In the genomic region with DNA sequence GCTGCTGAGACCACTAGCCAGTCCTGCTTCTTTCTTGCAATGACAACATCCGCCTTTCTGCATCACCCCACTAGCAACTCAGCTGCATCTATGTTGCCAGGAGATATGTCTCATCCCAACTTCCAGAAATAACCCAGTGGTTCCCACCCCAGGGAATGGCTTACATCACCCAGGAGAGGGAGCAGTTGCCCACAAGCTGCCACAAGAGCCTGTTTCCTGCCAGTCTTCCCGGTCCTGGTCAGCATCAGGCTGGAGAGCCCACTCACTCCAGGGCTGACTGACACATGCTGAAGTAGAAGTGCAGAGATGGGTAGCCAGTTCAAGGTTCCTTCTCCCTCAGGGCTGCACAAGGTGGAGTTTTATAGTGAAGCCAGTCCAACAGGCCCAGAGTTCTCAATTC, we compare ENCODE assay signal across 8 mouse cellular contexts. TPM values are rescaled to one million over a fixed set of nuclear protein-coding genes. Genes with fewer than 3 reads are reported as not detected.
DNase-seq lines count a peak whose midpoint lies in the region; ATAC-seq and TF ChIP-seq lines count a peak whose summit lies in the region.

No protein-coding gene starts in this region.

- 36% methylated on average over 2 of the region's 2 CpGs for WGBS in midbrain, embryonic 10.5 days
- WGBS in midbrain, embryonic 16.5 days = 22% methylated on average over 2 of the region's 2 CpGs
- WGBS in kidney, postnatal 0 days = 26% methylated on average over 2 of the region's 2 CpGs
- WGBS in stomach, embryonic 14.5 days = 26% methylated on average over 2 of the region's 2 CpGs

- no peaks in the 10 kb centered on the region for H3K27me3 ChIP-seq in midbrain, embryonic 10.5 days (ENCODE audit: low read depth, poor library complexity, severe bottlenecking)
- no peaks in the 10 kb centered on the region for H3K27me3 ChIP-seq in midbrain, embryonic 16.5 days (ENCODE audit: control insufficient read depth, insufficient read depth, low read depth, low read length)
- no peaks in the 10 kb centered on the region for H3K27me3 ChIP-seq in kidney, postnatal 0 days (ENCODE audit: insufficient read depth, low read length)
- no peaks in the 10 kb centered on the region for H3K27me3 ChIP-seq in stomach, embryonic 14.5 days (ENCODE audit: control insufficient read depth, insufficient read depth, low read length)

- H3K4me1 ChIP-seq in midbrain, embryonic 10.5 days = peaks cover 44% of the 10 kb centered on the region
- peaks cover 15% of the 10 kb centered on the region for H3K4me1 ChIP-seq in midbrain, embryonic 16.5 days (ENCODE audit: control insufficient read depth, insufficient read depth, low read length)
- H3K4me1 ChIP-seq in kidney, postnatal 0 days (replicated peaks; ENCODE audit: insufficient read depth, low read length) = peaks cover 17% of the 10 kb centered on the region
- peaks cover 8% of the 10 kb centered on the region for H3K4me1 ChIP-seq in stomach, embryonic 14.5 days (ENCODE audit: control insufficient read depth, insufficient read depth, low read length)

- H3K27ac ChIP-seq in midbrain, embryonic 10.5 days (replicated peaks) = 0 out of 2 replicates have a peak overlapping the region, but pooled peaks have one; percentile 33
- no peak overlapping the region for H3K27ac ChIP-seq in midbrain, embryonic 16.5 days (ENCODE audit: low read length)
- no peak overlapping the region for H3K27ac ChIP-seq in kidney, postnatal 0 days
- 0 out of 2 replicates have a peak overlapping the region, but pooled peaks have one; percentile 6 for H3K27ac ChIP-seq in stomach, embryonic 14.5 days (ENCODE audit: low read length)

- H3K9ac ChIP-seq in midbrain, embryonic 16.5 days (ENCODE audit: low read depth, low read length) = no peak overlapping the region
- no peak overlapping the region for H3K9ac ChIP-seq in kidney, postnatal 0 days (ENCODE audit: low read depth, low read length)
- no peak overlapping the region for H3K9ac ChIP-seq in stomach, embryonic 14.5 days (replicated peaks; ENCODE audit: low read depth, low read length)

- H3K4me3 ChIP-seq in midbrain, embryonic 10.5 days = peak overlapping the region; percentile 9; the same call in 1 of the 2 replicates
- no peak overlapping the region for H3K4me3 ChIP-seq in midbrain, embryonic 16.5 days (ENCODE audit: low read depth, low read length)
- no peak overlapping the region for H3K4me3 ChIP-seq in kidney, postnatal 0 days (replicated peaks; ENCODE audit: low read depth, low read length)
- H3K4me3 ChIP-seq in stomach, embryonic 14.5 days (ENCODE audit: low read depth, low read length) = no peak overlapping the region

- peak; percentile 43 for DNase-seq in midbrain, embryonic 10.5 days (ENCODE audit: low spot score)
- DNase-seq in cerebellum, postnatal 25 days = peak; percentile 62 to 67
- peak; percentile 62 for DNase-seq in gastrocnemius, postnatal 14 days
- DNase-seq in kidney, postnatal 0 days (ENCODE audit: low spot score) = peak; percentile 86
- peak; percentile 65 to 72 for DNase-seq in lung, adult 18-20 months
- no peak for DNase-seq in urinary bladder, postnatal 25 days (ENCODE audit: low spot score)

- ATAC-seq in midbrain, embryonic 16.5 days = no peak
- no peak for ATAC-seq in kidney, postnatal 0 days (replicated peaks; ENCODE audit: low FRiP score, low read depth)
- ATAC-seq in stomach, embryonic 14.5 days (ENCODE audit: insufficient number of reproducible peaks, insufficient read depth, low FRiP score, low read depth) = no peak

- TF ChIP-seq CTCF in kidney, postnatal 0 days (IDR thresholded peaks at IDR 0.05; ENCODE audit: low read depth) = peak; percentile 79

- intact Hi-C loops in gastrocnemius, postnatal 14 days (cut with DNase I; ENCODE audit: low total_unique reads) = loop anchor here (5.0 to 10.0 kb wide), 2 partner anchors 36 to 74 kb away; a partner anchor contains a TSS

- peaks cover 45% of the 10 kb centered on the region for H3K36me3 ChIP-seq in midbrain, embryonic 10.5 days
- no peaks in the 10 kb centered on the region for H3K36me3 ChIP-seq in midbrain, embryonic 16.5 days (ENCODE audit: control insufficient read depth, insufficient read depth, low read length)
- peaks cover 24% of the 10 kb centered on the region for H3K36me3 ChIP-seq in kidney, postnatal 0 days (ENCODE audit: insufficient read depth, low read length)
- H3K36me3 ChIP-seq in stomach, embryonic 14.5 days (ENCODE audit: control insufficient read depth, insufficient read depth, low read length) = peaks cover 37% of the 10 kb centered on the region

- H3K4me2 ChIP-seq in midbrain, embryonic 16.5 days (ENCODE audit: low read length) = no peak overlapping the region
- no peak overlapping the region for H3K4me2 ChIP-seq in kidney, postnatal 0 days (ENCODE audit: low read length)
- H3K4me2 ChIP-seq in stomach, embryonic 14.5 days (replicated peaks; ENCODE audit: low read depth, low read length) = no peak overlapping the region

- no peaks in the 10 kb centered on the region for H3K9me3 ChIP-seq in midbrain, embryonic 10.5 days (replicated peaks)
- H3K9me3 ChIP-seq in midbrain, embryonic 16.5 days (replicated peaks; ENCODE audit: control insufficient read depth, low read length, poor library complexity, severe bottlenecking) = no peaks in the 10 kb centered on the region
- H3K9me3 ChIP-seq in kidney, postnatal 0 days (replicated peaks; ENCODE audit: low read length) = no peaks in the 10 kb centered on the region
- no peaks in the 10 kb centered on the region for H3K9me3 ChIP-seq in stomach, embryonic 14.5 days (ENCODE audit: control insufficient read depth, low read depth, low read length)

RNA-seq across cellular contexts. Expression of a gene that starts 3.4 kb away (rescaled TPM):
- polyA plus RNA-seq in midbrain, embryonic 10.5 days (2016; fragmentation: Nextera tagmentation; extraction: Ambion mirVana) = 9.3 and 10.5 TPM in 2 replicates
- polyA plus RNA-seq in midbrain, embryonic 16.5 days (2015; fragmentation: Nextera tagmentation; extraction: Ambion mirVana) = 16.2 and 17.8 TPM in 2 replicates
- total RNA-seq in gastrocnemius, postnatal 14 days (2021) = 10 to 100 TPM; 46.5 to 51.4 TPM
- polyA plus RNA-seq in kidney, postnatal 0 days (2015; fragmentation: Nextera tagmentation; extraction: Ambion mirVana) = 7.8 and 9.8 TPM in 2 replicates
- 14.7 and 15.9 TPM in 2 replicates for polyA plus RNA-seq in stomach, embryonic 14.5 days (2014; fragmentation: Nextera tagmentation; extraction: Ambion mirVana)

RNA-seq across cellular contexts. Expression of a gene that starts 9.5 kb away (rescaled TPM):
- 6.9 and 7.3 TPM in 2 replicates for polyA plus RNA-seq in midbrain, embryonic 10.5 days (2016; fragmentation: Nextera tagmentation; extraction: Ambion mirVana)
- 2.3 and 2.8 TPM in 2 replicates for polyA plus RNA-seq in midbrain, embryonic 16.5 days (2015; fragmentation: Nextera tagmentation; extraction: Ambion mirVana)
- total RNA-seq in gastrocnemius, postnatal 14 days (2021) = 10 to 100 TPM in 1 of 2 experiments, 1 to 10 TPM in 1; 9.8 to 11.8 TPM
- polyA plus RNA-seq in kidney, postnatal 0 days (2015; fragmentation: Nextera tagmentation; extraction: Ambion mirVana) = 12.7 and 18.6 TPM in 2 replicates
- 25.8 and 27.7 TPM in 2 replicates for polyA plus RNA-seq in stomach, embryonic 14.5 days (2014; fragmentation: Nextera tagmentation; extraction: Ambion mirVana)

RNA-seq across cellular contexts. Expression of a gene that starts 19.8 kb away (rescaled TPM):
- polyA plus RNA-seq in midbrain, embryonic 10.5 days (2016; fragmentation: Nextera tagmentation; extraction: Ambion mirVana) = 2.7 and 2.8 TPM in 2 replicates
- 1.7 TPM in 2 replicates for polyA plus RNA-seq in midbrain, embryonic 16.5 days (2015; fragmentation: Nextera tagmentation; extraction: Ambion mirVana)
- 1 to 10 TPM; 5.4 to 5.9 TPM for total RNA-seq in gastrocnemius, postnatal 14 days (2021)
- polyA plus RNA-seq in kidney, postnatal 0 days (2015; fragmentation: Nextera tagmentation; extraction: Ambion mirVana) = 1.9 and 2.1 TPM in 2 replicates
- polyA plus RNA-seq in stomach, embryonic 14.5 days (2014; fragmentation: Nextera tagmentation; extraction: Ambion mirVana) = 3.7 and 4.2 TPM in 2 replicates

RNA-seq across cellular contexts. Expression of a gene that starts 20.6 kb away (rescaled TPM):
- 8.4 TPM in 2 replicates for polyA plus RNA-seq in midbrain, embryonic 10.5 days (2016; fragmentation: Nextera tagmentation; extraction: Ambion mirVana)
- polyA plus RNA-seq in midbrain, embryonic 16.5 days (2015; fragmentation: Nextera tagmentation; extraction: Ambion mirVana) = 14.1 and 14.6 TPM in 2 replicates
- 1 to 10 TPM; 5.7 to 8.7 TPM for total RNA-seq in gastrocnemius, postnatal 14 days (2021)
- 13.9 and 15.6 TPM in 2 replicates for polyA plus RNA-seq in kidney, postnatal 0 days (2015; fragmentation: Nextera tagmentation; extraction: Ambion mirVana)
- 7.5 and 8.7 TPM in 2 replicates for polyA plus RNA-seq in stomach, embryonic 14.5 days (2014; fragmentation: Nextera tagmentation; extraction: Ambion mirVana)

RNA-seq across cellular contexts. Expression of a gene that starts 26.4 kb away (rescaled TPM):
- polyA plus RNA-seq in midbrain, embryonic 10.5 days (2016; fragmentation: Nextera tagmentation; extraction: Ambion mirVana) = 18.5 and 21.7 TPM in 2 replicates
- polyA plus RNA-seq in midbrain, embryonic 16.5 days (2015; fragmentation: Nextera tagmentation; extraction: Ambion mirVana) = 33.8 and 38.8 TPM in 2 replicates
- total RNA-seq in gastrocnemius, postnatal 14 days (2021) = 10 to 100 TPM; 38.2 to 44.1 TPM
- polyA plus RNA-seq in kidney, postnatal 0 days (2015; fragmentation: Nextera tagmentation; extraction: Ambion mirVana) = 22.0 and 23.3 TPM in 2 replicates
- 51.4 and 54.1 TPM in 2 replicates for polyA plus RNA-seq in stomach, embryonic 14.5 days (2014; fragmentation: Nextera tagmentation; extraction: Ambion mirVana)

Comparison
In these comparisons a context has a peak if more than half of its experiments do, and no peak if none do; other contexts are left out.
1. H3K27ac ChIP-seq: peak in midbrain, embryonic 10.5 days (single experiment) and stomach, embryonic 14.5 days (single experiment); none in midbrain, embryonic 16.5 days (single experiment) and kidney, postnatal 0 days (single experiment).